22 mouse cellular contexts compared by ENCODE assay signal in the genomic region with DNA sequence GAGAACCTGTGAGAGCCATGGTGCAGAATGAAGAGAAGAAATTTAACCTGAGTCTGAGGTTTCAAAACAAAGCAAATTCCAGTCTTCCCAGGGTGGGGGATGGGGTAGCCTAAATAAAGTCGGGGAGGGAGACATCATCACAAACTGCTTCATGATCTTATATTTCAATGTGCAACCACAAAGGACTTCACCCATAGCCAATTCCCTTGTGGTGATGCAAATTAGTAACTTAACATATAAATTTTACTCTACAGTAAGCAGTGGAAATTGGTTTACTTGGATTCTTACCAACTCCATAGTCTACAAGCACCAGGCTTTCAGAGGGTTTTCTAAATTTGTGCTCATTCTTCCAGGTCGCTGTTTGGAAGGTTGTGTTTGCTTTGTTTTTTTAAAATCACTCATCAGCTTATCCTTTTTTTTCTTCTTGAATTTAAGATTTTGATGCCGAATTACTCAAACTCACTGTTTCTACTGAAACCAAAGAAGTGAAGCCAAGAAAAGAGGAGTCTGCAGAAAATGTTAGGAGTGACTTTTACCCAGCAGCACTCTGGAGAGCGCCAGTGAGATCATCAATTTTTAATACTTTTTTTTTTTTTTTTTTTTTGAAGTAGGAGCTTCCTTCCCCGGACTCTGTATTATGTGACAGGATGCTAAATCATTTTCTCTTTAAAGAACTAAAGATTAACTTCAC.
"Had no signal": no experiment of that assay in that cellular context is flagged by ENCODE, and none has a peak within 500 bp of the region (broad histone marks: within the 10 kb centered on the region; RNA-seq: fewer than 3 reads in every experiment).

No protein-coding gene starts in this region.

- H3K36me3 ChIP-seq: heart, embryonic 13.5 days; heart, embryonic 15.5 days; hindbrain, embryonic 13.5 days; hindbrain, embryonic 15.5 days; limb, embryonic 13.5 days; limb, embryonic 15.5 days; liver, embryonic 12.5 days had no signal

- H3K9me3 ChIP-seq: heart, embryonic 13.5 days; heart, embryonic 15.5 days; hindbrain, embryonic 13.5 days; hindbrain, embryonic 15.5 days; limb, embryonic 13.5 days; limb, embryonic 15.5 days; liver, embryonic 12.5 days had no signal

- H3K9ac ChIP-seq: heart, embryonic 13.5 days; heart, embryonic 15.5 days; hindbrain, embryonic 13.5 days; hindbrain, embryonic 15.5 days; limb, embryonic 13.5 days; limb, embryonic 15.5 days; liver, embryonic 12.5 days; liver, embryonic 14.5 days had no signal

- H3K27me3 ChIP-seq: heart, embryonic 13.5 days; heart, embryonic 15.5 days; hindbrain, embryonic 13.5 days; hindbrain, embryonic 15.5 days; limb, embryonic 13.5 days; limb, embryonic 15.5 days; liver, embryonic 12.5 days had no signal

- ATAC-seq: hindbrain, postnatal 0 days; intestine, embryonic 16.5 days; liver, embryonic 12.5 days had no signal

- H3K27ac ChIP-seq: heart, adult 2 months; heart, embryonic 13.5 days; heart, embryonic 15.5 days; hindbrain, embryonic 13.5 days; hindbrain, embryonic 15.5 days; hindbrain, postnatal 0 days; limb, embryonic 13.5 days; limb, embryonic 15.5 days; liver, embryonic 12.5 days; liver, embryonic 14.5 days had no signal

- H3K4me2 ChIP-seq: heart, embryonic 11.5 days; heart, embryonic 13.5 days; heart, embryonic 15.5 days; hindbrain, embryonic 13.5 days; hindbrain, embryonic 15.5 days; limb, embryonic 13.5 days; limb, embryonic 15.5 days; liver, embryonic 12.5 days had no signal

- DNase-seq: gastrocnemius, postnatal 10 days; gastrocnemius, postnatal 25 days; heart, adult 11 months; heart, adult 2 months; heart, postnatal 14 days; heart, postnatal 36 days; kidney, adult 18-20 months; kidney, adult 8-10 months; kidney, postnatal 10 days; kidney, postnatal 36 days; left cerebral cortex, postnatal 4 days had no signal

- H3K4me1 ChIP-seq: heart, embryonic 13.5 days; heart, embryonic 15.5 days; hindbrain, embryonic 13.5 days; hindbrain, embryonic 15.5 days; limb, embryonic 13.5 days; limb, embryonic 15.5 days; liver, embryonic 12.5 days had no signal

- H3K4me3 ChIP-seq: heart, adult 2 months; heart, embryonic 13.5 days; heart, embryonic 15.5 days; hindbrain, embryonic 13.5 days; hindbrain, embryonic 15.5 days; limb, embryonic 13.5 days; limb, embryonic 15.5 days; liver, embryonic 12.5 days had no signal
